Mouse (Mus musculus) heart, postnatal 0 days (tissue): ENCODE measurements around the gene Tmprss9.

ENCODE experiments used
- CTCF ChIP-seq: IDR thresholded peaks from 2 replicates; pipeline ENCODE4 v1.5.1; 2016; ENCODE audit warnings: antibody characterized with exemption, control low read depth, low read depth
- EP300 ChIP-seq: IDR thresholded peaks from 2 replicates; pipeline ENCODE4 v1.6.1; 2016; ENCODE audit warnings: antibody characterized with exemption, low read depth

GRCm38 (mm10) chr10:80822528-80822927 lies 49.1 kb upstream of the Tmprss9 start:
- no peak for TF ChIP-seq CTCF
- TF ChIP-seq EP300 = no peak
